Mouse (Mus musculus): ENCODE results near the gene Cdca8. TPM values are rescaled to one million over a fixed set of nuclear protein-coding genes. Genes with fewer than 3 reads are reported as not detected.
"Not testable (repeated sequence)": the region's sequence is repeated elsewhere in the genome, so short reads cannot be mapped to it uniquely, and the experiment has no call there.

Gene Cdca8
- total RNA-seq (2014; rRNA removed; ENCODE audit: low replicate concordance) (26.4 and 28.5 TPM in 2 replicates), polyA plus RNA-seq (2015; fragmentation: Nextera tagmentation; extraction: Ambion mirVana) (31.0 and 31.7 TPM in 2 replicates)

DNA sequence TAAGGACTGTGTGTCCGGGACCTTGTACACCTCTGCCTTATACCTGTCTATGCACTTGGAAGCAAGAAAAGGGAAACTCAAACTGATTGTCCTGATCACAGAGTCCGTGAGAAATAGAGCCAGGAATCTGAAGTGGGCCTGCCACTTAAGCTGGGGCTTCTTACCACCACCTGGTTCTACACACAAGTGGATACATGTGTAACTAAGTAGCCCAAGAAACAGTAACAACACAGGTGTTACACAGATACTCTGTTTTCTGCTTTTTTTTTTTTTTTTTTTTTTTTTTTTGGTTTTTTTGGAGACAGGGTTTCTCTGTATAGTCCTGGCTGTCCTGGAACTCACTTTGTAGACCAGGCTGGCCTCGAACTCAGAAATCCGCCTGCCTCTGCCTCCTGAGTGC lies at the start of gene Cdca8:
Gene Cdca8 (minus strand): TSS at position 101 of the 400 bp plus-strand sequence.
- H3K36me3 ChIP-seq (replicated peaks; ENCODE audit: control insufficient read depth, insufficient read depth, low read length) = peaks cover 23% of the 10 kb centered on the region
- not testable (repeated sequence) for H3K9ac ChIP-seq (replicated peaks; ENCODE audit: low read depth, low read length); H3K27me3 ChIP-seq (ENCODE audit: control insufficient read depth, insufficient read depth, low read length); H3K27ac ChIP-seq (ENCODE audit: low read depth); H3K4me3 ChIP-seq (ENCODE audit: low read depth, low read length); H3K9me3 ChIP-seq (replicated peaks; ENCODE audit: control insufficient read depth, low read length); ATAC-seq (ENCODE audit: insufficient read depth, low read depth); DNase-seq (ENCODE audit: low spot score); H3K4me1 ChIP-seq (ENCODE audit: control insufficient read depth, insufficient read depth); H3K4me2 ChIP-seq (ENCODE audit: low read depth, low read length)
- 83% methylated on average over 4 of the region's 4 CpGs for WGBS

DNA sequence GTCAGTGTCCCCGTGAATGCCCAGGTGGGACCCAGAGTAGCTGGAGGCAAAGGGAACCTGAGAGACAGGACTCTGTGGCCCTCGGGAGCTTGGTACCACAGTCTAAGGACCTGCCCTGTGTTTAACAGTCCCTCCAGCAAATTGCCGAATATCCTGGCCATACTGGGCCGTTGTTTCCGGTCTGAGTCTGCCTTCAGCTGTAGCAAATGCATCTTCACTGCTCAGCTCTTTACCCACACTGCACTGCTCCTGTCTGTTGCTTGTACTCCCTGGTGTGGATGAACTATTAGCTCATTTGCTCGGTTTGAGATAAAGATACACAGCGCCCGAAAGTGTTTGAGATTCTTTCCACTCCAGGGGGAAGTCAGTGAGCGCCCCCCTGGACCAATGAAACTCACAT lies 49.3 kb upstream of the Cdca8 start:
- Histone ChIP-seq H3K36me3 (replicated peaks; ENCODE audit: control insufficient read depth, insufficient read depth, low read length) (no peaks in the 10 kb centered on the region), H3K27me3 (ENCODE audit: control insufficient read depth, insufficient read depth, low read length) (peaks cover 89% of the 10 kb centered on the region), H3K4me3 (ENCODE audit: low read depth, low read length) (no peak overlapping the region), H3K4me2 (ENCODE audit: low read depth, low read length) (no peak overlapping the region), H3K4me1 (ENCODE audit: control insufficient read depth, insufficient read depth) (peaks cover 5% of the 10 kb centered on the region; the same call in 1 of the 2 replicates), H3K27ac (ENCODE audit: low read depth) (no peak overlapping the region), H3K9ac (replicated peaks; ENCODE audit: low read depth, low read length) (no peak overlapping the region), H3K9me3 (replicated peaks; ENCODE audit: control insufficient read depth, low read length) (no peaks in the 10 kb centered on the region)
- ATAC-seq (ENCODE audit: insufficient read depth, low read depth) (no peak; the same call in 1 of the 2 replicates), DNase-seq (ENCODE audit: low spot score) (no peak)
- no peak for TF ChIP-seq EP300 (IDR thresholded peaks at IDR 0.05; ENCODE audit: low read depth)
- no peak for TF ChIP-seq CTCF (IDR thresholded peaks at IDR 0.05; ENCODE audit: low read depth)
- 11% methylated on average over 9 of the region's 9 CpGs for WGBS

DNA sequence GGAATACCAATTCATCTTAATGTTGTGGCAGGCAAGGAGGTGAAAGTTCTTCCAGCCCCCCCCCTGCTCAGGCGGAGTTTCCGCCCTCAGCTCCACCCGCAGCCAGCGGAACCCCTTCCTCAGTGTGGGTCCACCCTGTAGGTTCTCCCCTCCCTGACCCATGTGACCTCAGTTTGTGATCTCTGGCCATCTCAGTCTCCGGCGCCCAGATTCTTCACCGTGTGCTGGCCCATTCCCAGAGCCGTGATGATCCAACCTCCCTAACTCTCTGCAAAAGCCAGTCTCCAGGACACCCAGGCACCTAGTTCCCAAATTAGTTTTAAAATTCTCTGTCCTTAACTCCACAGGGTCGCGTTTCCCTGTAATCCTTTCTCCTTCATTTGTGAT lies 48.6 kb upstream of the Cdca8 start:
- DNase-seq (ENCODE audit: low spot score) (no peak), ATAC-seq (ENCODE audit: insufficient read depth, low read depth) (no peak)
- 9% methylated on average over 10 of the region's 10 CpGs for WGBS
- no peak overlapping the region for H3K9ac ChIP-seq (replicated peaks; ENCODE audit: low read depth, low read length)
- H3K4me3 ChIP-seq (ENCODE audit: low read depth, low read length) = no peak overlapping the region
- H3K4me2 ChIP-seq (ENCODE audit: low read depth, low read length) = no peak overlapping the region
- no peaks in the 10 kb centered on the region for H3K9me3 ChIP-seq (replicated peaks; ENCODE audit: control insufficient read depth, low read length)
- H3K36me3 ChIP-seq (replicated peaks; ENCODE audit: control insufficient read depth, insufficient read depth, low read length) = no peaks in the 10 kb centered on the region
- no peak overlapping the region for H3K27ac ChIP-seq (ENCODE audit: low read depth)
- H3K27me3 ChIP-seq (ENCODE audit: control insufficient read depth, insufficient read depth, low read length) = peaks cover 93% of the 10 kb centered on the region
- H3K4me1 ChIP-seq (ENCODE audit: control insufficient read depth, insufficient read depth) = peaks cover 5% of the 10 kb centered on the region; the same call in 1 of the 2 replicates
- TF ChIP-seq EP300 (IDR thresholded peaks at IDR 0.05; ENCODE audit: low read depth) (no peak), CTCF (IDR thresholded peaks at IDR 0.05; ENCODE audit: low read depth) (no peak)

DNA sequence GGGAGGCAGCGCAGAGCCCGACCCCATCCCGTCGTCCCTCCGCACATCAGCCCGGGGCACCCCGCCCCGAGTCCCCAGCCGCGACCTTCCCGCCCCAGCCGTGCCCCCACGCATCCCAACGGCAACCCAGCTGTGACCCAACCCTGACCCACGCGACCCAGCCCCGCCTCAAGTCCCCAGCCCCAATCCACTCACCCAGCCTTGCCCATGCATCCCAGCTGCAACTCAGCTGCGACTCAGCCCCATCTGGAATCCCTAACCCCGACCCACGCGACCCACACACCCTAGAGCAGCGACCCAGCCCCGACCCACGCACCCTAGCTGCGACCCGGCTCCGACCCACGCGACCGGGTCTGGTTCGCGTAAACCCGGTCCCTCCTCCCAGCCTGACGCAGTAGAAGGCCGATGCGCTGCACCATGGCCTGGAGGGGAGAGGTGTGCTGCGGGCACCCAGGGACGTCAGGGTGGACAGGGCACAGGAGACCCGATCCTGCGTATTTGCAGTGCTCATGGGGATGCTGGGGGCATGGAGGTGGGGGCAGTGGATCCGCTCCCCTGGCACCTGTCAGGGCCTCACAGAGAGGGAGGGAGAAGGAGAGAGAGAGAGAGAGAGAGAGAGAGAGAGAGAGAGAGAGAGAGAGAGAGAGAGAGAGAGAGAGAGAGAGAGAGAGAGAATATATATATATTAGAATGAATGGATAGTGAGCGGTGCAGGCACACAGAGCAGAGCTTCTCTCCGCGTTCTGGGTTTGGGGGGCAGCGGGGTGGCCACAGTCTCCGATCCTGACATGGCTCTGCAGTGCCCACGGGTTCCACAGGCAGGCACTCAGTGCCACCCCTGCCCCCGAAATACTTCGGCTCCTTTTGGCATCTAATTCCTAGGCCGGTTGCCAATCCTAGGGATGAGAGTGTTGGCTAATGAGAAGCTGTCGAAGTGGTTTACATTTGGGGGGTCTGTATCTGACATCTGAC lies 47.9 kb upstream of the Cdca8 start:
- H3K4me3 ChIP-seq (ENCODE audit: low read depth, low read length) = peak overlapping the region; percentile 41
- H3K9ac ChIP-seq (replicated peaks; ENCODE audit: low read depth, low read length) = no peak overlapping the region
- no peaks in the 10 kb centered on the region for H3K36me3 ChIP-seq (replicated peaks; ENCODE audit: control insufficient read depth, insufficient read depth, low read length)
- no peak for TF ChIP-seq CTCF (IDR thresholded peaks at IDR 0.05; ENCODE audit: low read depth)
- TF ChIP-seq EP300 (IDR thresholded peaks at IDR 0.05; ENCODE audit: low read depth) = no peak
- 3% methylated on average over 51 of the region's 51 CpGs for WGBS
- H3K4me2 ChIP-seq (ENCODE audit: low read depth, low read length) = peak overlapping the region; percentile 54
- peaks cover 5% of the 10 kb centered on the region; the same call in 1 of the 2 replicates for H3K4me1 ChIP-seq (ENCODE audit: control insufficient read depth, insufficient read depth)
- peaks cover 98% of the 10 kb centered on the region for H3K27me3 ChIP-seq (ENCODE audit: control insufficient read depth, insufficient read depth, low read length)
- no peaks in the 10 kb centered on the region for H3K9me3 ChIP-seq (replicated peaks; ENCODE audit: control insufficient read depth, low read length)
- ATAC-seq (ENCODE audit: insufficient read depth, low read depth) = no peak
- no peak overlapping the region for H3K27ac ChIP-seq (ENCODE audit: low read depth)
- DNase-seq (ENCODE audit: low spot score) = no peak

DNA sequence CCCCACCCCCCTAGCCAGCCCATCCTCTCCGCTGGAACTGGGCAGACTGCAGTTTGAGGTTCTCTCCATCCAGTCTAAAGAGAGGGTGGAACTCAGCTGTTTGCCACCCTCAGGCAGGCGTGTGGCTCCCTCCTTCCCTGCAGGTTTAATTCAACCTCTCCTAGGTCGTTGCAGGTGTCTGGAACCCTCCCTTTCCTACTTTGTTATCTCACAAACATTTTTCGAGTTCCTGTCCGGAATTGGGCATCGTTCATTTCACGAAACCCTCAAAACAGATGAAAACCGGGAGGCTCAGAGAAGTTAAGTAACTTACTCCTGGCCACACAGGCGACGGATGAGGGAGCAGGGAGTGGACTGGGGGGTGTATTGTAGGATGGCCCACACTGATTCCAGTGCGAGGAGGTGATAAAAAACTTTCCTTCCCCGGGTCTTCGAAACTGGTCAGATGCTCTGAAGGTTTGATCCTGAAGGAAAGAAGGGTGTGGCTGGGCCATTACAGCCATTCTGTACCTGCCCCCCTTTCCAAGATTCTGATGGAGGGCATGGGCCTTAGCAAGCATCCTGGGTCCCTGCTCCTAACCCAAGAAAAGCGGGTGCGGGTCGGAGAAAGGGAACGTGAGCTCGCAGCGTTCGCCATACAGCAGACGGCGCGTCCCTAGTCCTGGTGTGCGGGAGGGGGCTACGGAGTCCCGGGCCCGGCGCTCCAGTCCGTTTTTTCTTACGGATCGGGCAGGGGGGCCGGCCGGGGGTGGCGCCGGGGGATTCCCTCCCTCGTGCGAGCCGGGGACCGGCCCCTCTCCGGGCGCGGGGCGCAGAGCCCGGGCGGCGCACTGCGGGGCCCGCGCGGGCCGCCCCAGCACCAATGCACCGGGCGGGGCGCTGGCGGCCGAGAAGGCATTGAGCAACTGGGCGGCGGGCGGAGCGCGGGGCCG lies 46.8 kb upstream of the Cdca8 start, which contains the start of gene Rspo1:
Gene Rspo1 (plus strand): TSS at position 760 of the 932 bp plus-strand sequence.
- ATAC-seq (ENCODE audit: insufficient read depth, low read depth) = no peak
- H3K9me3 ChIP-seq (replicated peaks; ENCODE audit: control insufficient read depth, low read length) = no peaks in the 10 kb centered on the region
- peak within 1 kb of the TSS; percentile 54 for H3K4me2 ChIP-seq (ENCODE audit: low read depth, low read length)
- H3K36me3 ChIP-seq (replicated peaks; ENCODE audit: control insufficient read depth, insufficient read depth, low read length) = no peaks in the 10 kb centered on the region
- WGBS = under 1% methylated on average over 48 of the region's 62 CpGs
- H3K27me3 ChIP-seq (ENCODE audit: control insufficient read depth, insufficient read depth, low read length) = peaks cover 88% of the 10 kb centered on the region
- no peak within 1 kb of the TSS for H3K27ac ChIP-seq (ENCODE audit: low read depth)
- no peak for DNase-seq (ENCODE audit: low spot score)
- H3K4me1 ChIP-seq (ENCODE audit: control insufficient read depth, insufficient read depth) = peaks cover 5% of the 10 kb centered on the region; the same call in 1 of the 2 replicates
- no peak within 1 kb of the TSS for H3K9ac ChIP-seq (replicated peaks; ENCODE audit: low read depth, low read length)
- TF ChIP-seq CTCF (IDR thresholded peaks at IDR 0.05; ENCODE audit: low read depth) (no peak), EP300 (IDR thresholded peaks at IDR 0.05; ENCODE audit: low read depth) (no peak)
- H3K4me3 ChIP-seq (ENCODE audit: low read depth, low read length) = peak within 1 kb of the TSS; percentile 41

Measured in heart, postnatal 0 days (tissue).